Mouse (Mus musculus) ES-Bruce4 (cell line): Measurements from ENCODE around the gene Pigk. TPM values are rescaled to one million over a fixed set of nuclear protein-coding genes. Genes with fewer than 3 reads are reported as not detected.
"Not testable (repeated sequence)": the region's sequence is repeated elsewhere in the genome, so short reads cannot be mapped to it uniquely, and the experiment has no call there.

Source experiments
- H3K27ac ChIP-seq: 2 replicates; pipeline ENCODE4 v1.5.1; 2012; ENCODE audit warnings: low read length, inconsistent platforms; ENCODE audit not compliant: insufficient read depth
- H3K27me3 ChIP-seq: 2 replicates; pipeline ENCODE4 v1.6.1; 2012; ENCODE audit warnings: mild to moderate bottlenecking, low read length, inconsistent platforms; ENCODE audit not compliant: control insufficient read depth, poor library complexity, insufficient read depth, severe bottlenecking
- H3K36me3 ChIP-seq: 2 replicates; pipeline ENCODE4 v1.6.1; 2012; ENCODE audit warnings: inconsistent platforms, mild to moderate bottlenecking, low read length, moderate library complexity; ENCODE audit not compliant: control insufficient read depth, poor library complexity, insufficient read depth, severe bottlenecking
- H3K4me1 ChIP-seq: one replicate; pipeline ENCODE4 v1.8.1; 2011; ENCODE audit warnings: low read length; ENCODE audit not compliant: control insufficient read depth, insufficient read depth
- H3K4me3 ChIP-seq: 2 replicates; pipeline ENCODE4 v1.5.1; 2011; ENCODE audit warnings: low read depth, mild to moderate bottlenecking, low read length
- H3K9ac ChIP-seq: 2 replicates; pipeline ENCODE4 v1.6.1; 2012; ENCODE audit warnings: low read depth, mild to moderate bottlenecking, inconsistent platforms; ENCODE audit not compliant: poor library complexity, severe bottlenecking
- H3K9me3 ChIP-seq: replicated peaks from 2 replicates; pipeline ENCODE4 v1.6.1; 2012; ENCODE audit warnings: mild to moderate bottlenecking, low read length, inconsistent platforms; ENCODE audit not compliant: control insufficient read depth, poor library complexity, insufficient read depth, severe bottlenecking
- CTCF ChIP-seq: IDR thresholded peaks from one replicate; pipeline ENCODE4 v1.8.1; 2011; ENCODE audit warnings: low read depth, low read length
- EP300 ChIP-seq: IDR thresholded peaks from 2 replicates; pipeline ENCODE4 v1.6.1; 2011; ENCODE audit warnings: low read depth, low read length; ENCODE audit not compliant: insufficient read depth
- POLR2A ChIP-seq: IDR thresholded peaks from one replicate; pipeline ENCODE4 v1.8.1; 2011; ENCODE audit warnings: low read length; ENCODE audit not compliant: insufficient read depth
- polyA plus RNA-seq: library from polyadenylated mRNA; stranded (reverse); fragments of >200 nt; gene quantifications from 2 replicates; pipeline ENCODE4 v1.2.4, GENCODE M21; 2011; ENCODE audit warnings: low read depth; ENCODE audit not compliant: missing spikeins, insufficient read depth, insufficient read length

Gene Pigk
- polyA plus RNA-seq, 1 experiment, result 23.8 TPM

DNA sequence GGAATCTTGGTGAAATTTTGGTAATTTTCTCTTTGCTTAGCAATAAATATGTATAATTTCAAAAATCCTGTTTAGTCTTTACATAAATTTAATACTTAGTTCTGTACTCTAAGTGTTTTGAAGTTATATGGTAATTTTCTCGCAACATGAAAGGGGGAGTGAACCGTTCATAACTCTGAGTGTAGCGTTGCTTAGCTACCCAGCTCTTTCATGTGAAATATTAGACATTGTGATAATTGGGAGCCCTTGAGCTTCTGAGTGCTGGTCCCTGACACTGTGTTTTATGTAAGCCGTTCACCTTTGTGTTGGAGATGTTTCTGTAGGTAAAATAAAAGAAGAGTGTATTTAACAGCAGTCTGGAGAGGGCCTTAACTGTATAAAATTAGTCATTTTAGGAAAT, 65.9 kb downstream of the Pigk start:
- no peaks in the 10 kb centered on the region for H3K4me1 ChIP-seq
- H3K27ac ChIP-seq, result no peak overlapping the region
- no peaks in the 10 kb centered on the region for H3K27me3 ChIP-seq
- no peak overlapping the region for H3K4me3 ChIP-seq
- H3K9me3 ChIP-seq, result no peaks in the 10 kb centered on the region
- TF ChIP-seq CTCF, result no peak
- TF ChIP-seq POLR2A, result no peak
- TF ChIP-seq EP300, result no peak
- no peak overlapping the region for H3K9ac ChIP-seq
- no peaks in the 10 kb centered on the region for H3K36me3 ChIP-seq

DNA sequence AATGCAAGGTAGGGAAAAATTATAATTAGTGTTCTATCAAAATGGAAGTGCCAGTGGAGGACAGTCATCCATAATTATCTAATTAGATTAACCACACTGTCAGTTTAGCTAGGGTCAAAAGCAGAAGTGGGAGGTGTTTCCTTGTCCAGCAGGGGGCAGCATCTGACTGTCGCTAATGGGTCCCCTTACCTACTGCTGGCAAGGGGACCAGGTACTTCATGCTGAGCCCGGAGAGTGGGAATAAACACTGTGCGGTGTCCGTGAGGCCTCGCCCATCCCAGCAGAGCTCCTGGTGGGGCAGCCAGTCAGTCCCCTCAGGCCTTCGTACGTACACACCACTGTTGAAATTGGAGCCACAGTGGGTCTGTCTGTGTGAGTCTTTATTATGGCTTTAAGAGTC, 69.9 kb downstream of the Pigk start:
- H3K9ac ChIP-seq, result no peak overlapping the region
- TF ChIP-seq CTCF (peak; percentile 83), POLR2A (no peak)
- H3K4me3 ChIP-seq, result no peak overlapping the region
- no peaks in the 10 kb centered on the region for H3K27me3 ChIP-seq
- H3K36me3 ChIP-seq, result no peaks in the 10 kb centered on the region
- H3K27ac ChIP-seq, result no peak overlapping the region
- H3K9me3 ChIP-seq, result no peaks in the 10 kb centered on the region
- H3K4me1 ChIP-seq, result no peaks in the 10 kb centered on the region

DNA sequence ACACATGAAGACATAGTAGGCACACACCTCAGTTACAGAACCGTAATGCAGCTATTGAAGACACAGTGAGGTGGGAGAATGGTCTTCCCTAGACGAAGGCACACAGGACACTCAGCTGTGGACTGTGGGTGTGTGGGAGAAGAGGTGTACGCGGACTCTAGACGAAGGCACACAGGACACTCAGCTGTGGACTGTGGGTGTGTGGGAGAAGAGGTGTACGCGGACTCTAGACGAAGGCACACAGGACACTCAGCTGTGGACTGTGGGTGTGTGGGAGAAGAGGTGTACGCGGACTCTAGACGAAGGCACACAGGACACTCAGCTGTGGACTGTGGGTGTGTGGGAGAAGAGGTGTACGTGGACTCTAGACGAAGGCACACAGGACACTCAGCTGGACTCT, 70.5 kb downstream of the Pigk start:
- not testable (repeated sequence) for H3K27ac ChIP-seq, H3K9me3 ChIP-seq, H3K36me3 ChIP-seq, H3K27me3 ChIP-seq, H3K4me1 ChIP-seq, H3K9ac ChIP-seq, H3K4me3 ChIP-seq

DNA sequence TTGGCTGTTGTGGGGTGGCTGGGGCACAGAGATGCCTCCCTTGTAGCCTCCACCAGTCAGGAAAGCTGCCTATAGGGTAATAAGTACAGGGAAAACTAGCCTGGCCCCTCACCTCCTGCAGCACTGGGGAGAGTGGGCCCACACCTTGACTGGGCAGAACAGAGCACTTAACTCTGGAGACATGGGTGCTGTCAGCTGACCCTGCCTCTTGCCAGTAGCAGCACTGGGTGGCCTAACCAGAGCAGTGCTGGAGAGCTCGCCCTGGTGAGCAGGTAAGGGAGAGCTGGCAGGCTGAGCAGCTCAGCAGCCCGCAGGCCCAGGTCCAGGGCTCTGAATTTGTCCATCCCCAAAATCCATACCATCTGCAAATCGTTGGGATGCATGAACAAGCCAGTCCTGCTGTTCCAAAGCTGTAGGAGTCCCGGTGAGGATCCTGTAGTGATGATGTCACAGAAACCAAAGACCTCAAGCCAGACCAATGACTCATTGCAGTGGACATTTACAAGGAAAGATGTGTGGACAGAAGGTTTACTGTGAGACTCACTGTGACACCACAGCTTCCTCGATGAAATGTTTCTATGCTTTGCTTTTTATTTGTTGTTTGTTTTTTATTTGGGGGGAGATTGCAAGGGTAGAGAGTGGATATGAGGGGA, 74.5 kb downstream of the Pigk start:
- not testable (repeated sequence) for H3K4me1 ChIP-seq, H3K27ac ChIP-seq

DNA sequence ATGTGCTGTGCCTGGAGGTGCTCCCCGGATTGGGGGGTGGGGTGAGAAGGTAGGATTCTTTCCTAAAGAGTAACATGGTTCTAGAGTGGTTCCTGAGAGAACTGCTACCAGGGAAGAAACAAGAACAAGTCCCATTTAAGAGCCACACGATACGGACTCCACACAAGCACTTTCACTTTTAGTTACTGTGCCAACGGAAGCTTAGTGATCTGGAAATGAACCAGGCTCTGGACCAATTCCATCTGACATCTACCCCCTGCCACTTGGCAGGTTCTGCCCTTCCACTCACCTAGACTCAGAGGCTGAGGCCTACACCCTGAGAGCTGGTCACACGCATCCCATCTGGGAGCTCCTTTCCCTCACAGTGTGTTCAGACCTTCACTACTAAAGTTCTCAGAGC, 78.7 kb downstream of the Pigk start:
- Histone ChIP-seq H3K9ac (no peak overlapping the region), H3K4me1 (no peaks in the 10 kb centered on the region), H3K4me3 (no peak overlapping the region), H3K27me3 (no peaks in the 10 kb centered on the region), H3K9me3 (no peaks in the 10 kb centered on the region), H3K36me3 (no peaks in the 10 kb centered on the region), H3K27ac (no peak overlapping the region)
- TF ChIP-seq EP300 (no peak), POLR2A (no peak)

More for the DNA sequence above, 74.5 kb downstream of the Pigk start:
- H3K9me3 ChIP-seq, H3K9ac ChIP-seq, H3K4me3 ChIP-seq, H3K36me3 ChIP-seq, H3K27me3 ChIP-seq: not testable (repeated sequence)

DNA sequence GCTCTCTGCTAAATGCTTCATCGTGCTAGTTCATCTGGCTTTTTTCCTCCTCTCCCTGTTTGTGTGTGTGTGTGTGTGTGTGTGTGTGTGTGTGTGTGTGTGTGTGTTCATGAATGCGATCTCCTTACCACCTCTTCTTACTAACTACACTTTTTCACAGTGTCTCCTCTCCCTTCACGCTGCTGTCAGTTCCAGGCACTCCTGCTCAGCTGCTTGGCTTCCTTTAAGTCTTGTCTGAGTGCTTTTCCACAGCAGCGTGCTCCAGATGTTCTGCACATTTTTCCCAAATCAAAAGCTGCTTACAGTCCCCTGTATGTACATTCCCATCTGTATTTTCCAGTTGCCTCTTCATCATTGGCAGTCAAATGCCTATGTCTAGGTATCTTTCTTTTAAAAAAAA, 79.1 kb downstream of the Pigk start:
- Histone ChIP-seq H3K4me3 (no peak overlapping the region), H3K4me1 (no peaks in the 10 kb centered on the region), H3K27me3 (no peaks in the 10 kb centered on the region), H3K9me3 (no peaks in the 10 kb centered on the region), H3K36me3 (no peaks in the 10 kb centered on the region), H3K9ac (no peak overlapping the region), H3K27ac (no peak overlapping the region)
- TF ChIP-seq POLR2A, result no peak
- no peak for TF ChIP-seq EP300
- no peak for TF ChIP-seq CTCF

DNA sequence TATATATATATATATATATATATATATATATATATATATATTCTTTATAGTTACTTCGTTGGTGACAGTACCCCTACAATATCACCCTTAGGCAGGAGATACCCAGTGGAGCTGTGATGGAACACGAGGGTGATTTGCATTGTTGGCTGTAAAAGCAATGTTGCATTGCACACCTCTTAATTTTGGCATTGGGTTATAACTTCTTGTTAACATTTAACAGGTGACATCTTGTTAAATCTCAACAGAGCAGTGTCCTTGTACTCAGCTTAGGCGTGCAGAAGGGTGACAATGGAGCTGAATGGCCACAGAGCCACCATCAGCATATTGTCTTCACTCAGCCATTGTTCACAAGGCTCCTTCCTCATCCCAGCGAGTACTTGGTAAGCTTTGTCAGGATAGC, 82.3 kb downstream of the Pigk start:
- H3K27me3 ChIP-seq, result no peaks in the 10 kb centered on the region
- TF ChIP-seq POLR2A (no peak), CTCF (no peak), EP300 (no peak)
- no peak overlapping the region for H3K27ac ChIP-seq
- no peak overlapping the region for H3K9ac ChIP-seq
- no peak overlapping the region for H3K4me3 ChIP-seq
- H3K4me1 ChIP-seq, result no peaks in the 10 kb centered on the region
- peaks cover 6% of the 10 kb centered on the region; the same call in 1 of the 2 replicates for H3K9me3 ChIP-seq
- no peaks in the 10 kb centered on the region for H3K36me3 ChIP-seq
